Mouse (Mus musculus) forebrain, embryonic 12.5 days (tissue): ENCODE measurements around the gene Cfl1. TPM values are rescaled to one million over a fixed set of nuclear protein-coding genes. Genes with fewer than 3 reads are reported as not detected.

Experiments
- ATAC-seq: fragments of 200-750 bp; cut with Nextera tagmentation; 2 replicates; pipeline ENCODE4 v1.8.0; 2017; ENCODE audit warnings: moderate TSS enrichment; ENCODE audit not compliant: low FRiP score
- H3K27ac ChIP-seq: fragments of 300-500 bp; sonication (generic); 2 replicates; pipeline ENCODE4 v1.5.1; 2016; ENCODE audit warnings: mild to moderate bottlenecking
- H3K27me3 ChIP-seq: fragments of 300-500 bp; sonication (generic); 2 replicates; pipeline ENCODE4 v1.6.1; 2016; ENCODE audit warnings: mild to moderate bottlenecking
- H3K36me3 ChIP-seq: fragments of 300-500 bp; sonication (generic); replicated peaks from 2 replicates; pipeline ENCODE4 v1.6.1; 2016; ENCODE audit warnings: mild to moderate bottlenecking
- H3K4me1 ChIP-seq: fragments of 300-500 bp; sonication (generic); 2 replicates; pipeline ENCODE4 v1.6.1; 2016
- H3K4me2 ChIP-seq: fragments of 300-500 bp; sonication (generic); 2 replicates; pipeline ENCODE4 v1.6.1; 2016; ENCODE audit warnings: mild to moderate bottlenecking, moderate library complexity
- H3K4me3 ChIP-seq: fragments of 300-500 bp; sonication (generic); replicated peaks from 2 replicates; pipeline ENCODE4 v1.5.1; 2016; ENCODE audit warnings: mild to moderate bottlenecking
- H3K9ac ChIP-seq: fragments of 300-500 bp; sonication (generic); 2 replicates; pipeline ENCODE4 v1.6.1; 2016; ENCODE audit warnings: mild to moderate bottlenecking
- H3K9me3 ChIP-seq: fragments of 300-500 bp; sonication (generic); 2 replicates; pipeline ENCODE4 v1.6.1; 2016
- WGBS: fragments of 180-500 bp; shearing (Covaris S2); methylation state at CpG from one replicate; pipeline ENCODE4 v1.1.7; 2016; 5-methylcytosine and 5-hydroxymethylcytosine counted together
- polyA plus RNA-seq: library from polyadenylated mRNA; unstranded; fragments of >200 nt; fragmentation: Nextera tagmentation; extraction: Ambion mirVana; gene quantifications from 2 replicates; pipeline ENCODE4 v1.2.1, GENCODE M21; 2016

Cfl1 gene
- polyA plus RNA-seq, 1 experiment from 2014 or later = 3,168 TPM

DNA sequence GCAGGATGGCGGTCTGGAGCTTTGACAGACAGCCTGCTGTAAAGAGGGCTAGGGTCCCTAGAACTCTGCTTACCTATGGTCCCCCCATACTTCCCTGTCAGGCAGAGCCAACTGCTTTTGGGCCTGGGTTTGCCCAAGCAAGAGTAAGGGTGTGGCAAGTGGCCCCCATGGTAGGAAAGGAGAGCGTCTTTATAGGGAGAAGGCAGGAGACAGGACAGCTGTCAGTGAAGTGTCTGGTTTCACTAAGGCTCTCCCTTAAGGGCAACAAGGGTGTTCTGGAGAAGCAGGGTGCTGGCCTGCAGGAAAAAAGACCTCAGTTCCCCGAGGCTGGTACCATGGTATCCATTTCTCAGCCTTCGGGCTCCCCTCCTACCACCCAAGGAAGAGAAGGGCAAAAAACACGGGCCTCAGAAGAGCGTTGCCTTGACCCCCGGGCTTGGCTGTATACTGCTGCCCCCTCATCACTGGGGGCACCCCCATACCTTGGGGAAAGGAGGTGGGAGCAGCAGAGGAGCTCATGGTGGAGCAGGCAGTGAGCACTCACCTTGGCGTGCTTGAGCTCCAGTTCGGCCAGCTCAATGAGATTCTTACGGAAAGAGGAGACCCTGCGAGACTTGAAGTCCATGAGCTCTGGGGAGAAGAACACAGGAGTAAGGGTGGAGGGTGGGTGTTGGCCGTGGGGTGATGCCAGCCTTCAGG is 5.2 kb downstream of the Cfl1 start:
- Histone ChIP-seq H3K27me3 (no peaks in the 10 kb centered on the region), H3K4me2 (no peak overlapping the region), H3K9ac (no peak overlapping the region), H3K4me1 (peaks cover 16% of the 10 kb centered on the region), H3K9me3 (no peaks in the 10 kb centered on the region), H3K4me3 (no peak overlapping the region), H3K27ac (0 out of 2 replicates have a peak overlapping the region, but pooled peaks have one; percentile 6), H3K36me3 (peaks cover 61% of the 10 kb centered on the region)
- ATAC-seq = no peak
- WGBS = 86% methylated on average over 12 of the region's 12 CpGs

DNA sequence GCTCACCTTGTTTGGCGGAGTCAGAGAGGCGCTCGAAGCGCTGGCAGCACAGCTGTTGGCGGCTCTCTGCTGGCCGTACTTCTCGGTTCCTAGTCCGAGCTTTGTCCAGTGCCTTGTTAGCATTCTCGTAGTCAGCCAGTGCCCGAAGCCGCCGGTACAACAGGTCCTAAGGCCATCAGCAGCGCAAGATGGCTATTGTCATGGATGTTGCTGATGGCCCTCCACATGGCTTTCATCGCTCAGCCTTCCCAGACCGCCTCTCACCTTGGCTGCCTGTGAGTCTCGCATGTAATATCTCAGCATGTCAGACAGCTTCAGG is 5.8 kb downstream of the Cfl1 start:
- ATAC-seq = no peak
- H3K4me2 ChIP-seq = no peak overlapping the region
- H3K27me3 ChIP-seq = no peaks in the 10 kb centered on the region
- H3K9ac ChIP-seq = no peak overlapping the region
- 89% methylated on average over 16 of the region's 16 CpGs for WGBS
- peaks cover 16% of the 10 kb centered on the region for H3K4me1 ChIP-seq
- H3K36me3 ChIP-seq = peaks cover 61% of the 10 kb centered on the region
- H3K4me3 ChIP-seq = no peak overlapping the region
- H3K27ac ChIP-seq = no peak overlapping the region
- no peaks in the 10 kb centered on the region for H3K9me3 ChIP-seq

DNA sequence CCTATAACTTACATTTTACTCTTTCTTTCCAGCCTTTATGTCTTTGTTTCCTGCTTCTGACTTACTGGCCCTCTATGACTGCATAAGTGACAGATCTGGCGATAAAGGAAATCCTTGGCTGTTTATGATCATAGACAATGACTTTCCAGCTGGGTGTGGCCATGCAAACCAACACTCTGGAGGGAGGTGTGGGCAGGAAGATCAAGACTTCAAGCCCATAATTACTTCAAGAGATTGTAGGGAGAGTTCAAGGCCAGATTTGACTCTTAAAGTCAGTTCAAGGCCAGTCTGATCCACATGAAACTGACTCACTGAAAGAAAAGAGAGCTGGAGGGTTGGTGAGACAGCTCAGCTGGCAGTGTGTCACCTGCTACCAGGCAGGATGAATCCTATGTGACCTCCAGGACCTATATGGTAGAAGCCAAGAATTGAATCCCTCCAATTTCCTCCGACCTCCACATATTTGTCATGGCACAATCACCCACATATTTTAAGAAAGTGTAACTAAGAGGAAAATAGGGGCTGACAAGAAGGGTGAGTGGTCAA is 10.1 kb downstream of the Cfl1 start:
- WGBS = 90% methylated on average over 2 of the region's 2 CpGs
- Histone ChIP-seq H3K4me3 (no peak overlapping the region), H3K27me3 (no peaks in the 10 kb centered on the region), H3K4me2 (no peak overlapping the region), H3K4me1 (no peaks in the 10 kb centered on the region), H3K9me3 (no peaks in the 10 kb centered on the region), H3K27ac (no peak overlapping the region), H3K36me3 (peaks cover 39% of the 10 kb centered on the region), H3K9ac (no peak overlapping the region)
- ATAC-seq = no peak

DNA sequence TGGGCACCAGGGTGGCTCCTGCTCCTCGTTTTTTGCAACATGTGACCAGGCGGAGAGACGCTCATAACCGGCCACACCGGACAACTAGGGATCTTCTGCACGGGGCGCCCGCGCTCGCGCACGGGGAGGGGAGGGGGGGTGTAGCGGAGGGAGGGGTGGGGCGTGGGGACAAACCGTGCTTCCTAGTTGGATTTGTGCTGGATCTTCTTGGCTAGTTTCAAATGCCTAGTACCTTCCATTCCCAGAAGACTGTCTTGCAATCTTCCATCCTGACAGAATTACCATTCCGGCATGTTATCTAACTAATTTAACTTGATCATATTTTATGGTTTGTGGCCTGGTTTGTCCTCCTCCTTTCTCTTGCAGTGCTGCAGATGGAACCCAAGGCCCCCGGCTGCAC is 13.4 kb downstream of the Cfl1 start, which contains the start of gene 1700020D05Rik:
TSS of gene 1700020D05Rik (minus strand) at position 101 of the 400 bp plus-strand sequence.
- Histone ChIP-seq H3K27me3 (no peaks in the 10 kb centered on the region), H3K9me3 (no peaks in the 10 kb centered on the region), H3K4me3 (no peak within 1 kb of the TSS), H3K4me1 (no peaks in the 10 kb centered on the region), H3K9ac (no peak within 1 kb of the TSS), H3K27ac (no peak within 1 kb of the TSS), H3K36me3 (peaks cover 9% of the 10 kb centered on the region; the same call in 1 of the 2 replicates), H3K4me2 (no peak within 1 kb of the TSS)
- 52% methylated on average over 17 of the region's 17 CpGs for whole genome bisulfite sequencing
- ATAC-seq = no peak

DNA sequence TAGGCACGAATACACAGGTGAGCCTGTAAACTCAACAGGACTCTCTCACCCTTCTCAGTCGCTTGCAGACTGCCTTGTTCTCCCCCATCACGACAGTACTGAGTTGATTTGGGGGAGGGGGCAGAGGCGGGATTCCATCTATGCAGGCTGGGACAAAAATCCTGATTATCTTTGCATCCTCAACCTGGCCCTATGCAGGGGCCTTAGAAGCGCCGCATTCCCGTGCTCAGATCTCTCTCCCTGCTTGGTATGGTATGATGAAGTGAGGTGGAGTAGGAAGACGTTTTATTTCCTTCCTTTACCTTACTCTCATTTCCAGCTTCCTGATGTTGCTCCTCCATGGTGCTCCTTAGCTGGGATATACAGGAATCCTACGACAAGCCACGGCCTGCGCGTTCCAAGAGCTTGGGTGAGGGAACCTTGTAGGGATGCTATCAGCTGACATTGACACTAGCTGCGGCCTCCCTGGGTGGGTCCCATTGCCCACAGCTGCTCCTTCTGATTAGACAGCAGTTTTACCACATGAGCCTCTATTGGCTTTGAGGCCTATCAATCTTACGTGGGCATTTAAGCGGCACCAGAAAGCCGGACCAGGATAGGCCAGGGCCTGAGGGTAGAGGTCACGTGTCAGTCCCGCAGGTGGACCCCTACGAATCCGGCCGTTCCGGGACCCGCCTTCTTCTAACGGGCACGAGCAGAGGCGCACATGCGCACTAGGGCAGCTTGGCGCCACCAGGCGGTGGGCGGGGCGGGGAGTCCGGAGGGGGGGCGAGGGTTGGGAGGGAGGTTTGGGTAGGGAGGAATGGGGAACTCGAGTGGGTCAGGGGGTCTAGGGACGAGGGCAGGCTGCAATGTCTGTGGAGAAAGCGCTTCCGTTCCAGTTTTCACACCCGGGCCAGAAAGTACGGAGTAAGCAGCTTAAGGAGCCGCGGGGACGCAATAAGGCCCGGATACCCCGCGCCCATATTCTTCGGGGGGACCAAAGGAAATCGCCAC is 20.1 kb downstream of the Cfl1 start, which contains the start of gene Snx32:
TSS of gene Snx32 (minus strand) at position 508 of the 996 bp plus-strand sequence.
- H3K9me3 ChIP-seq = no peaks in the 10 kb centered on the region
- H3K4me3 ChIP-seq = peak within 1 kb of the TSS; percentile 45
- H3K27ac ChIP-seq = peak within 1 kb of the TSS; percentile 56
- peaks cover 22% of the 10 kb centered on the region for H3K4me1 ChIP-seq
- WGBS = 3% methylated on average over 47 of the region's 47 CpGs
- H3K9ac ChIP-seq = peak within 1 kb of the TSS; percentile 56
- no peaks in the 10 kb centered on the region for H3K36me3 ChIP-seq
- peak within 1 kb of the TSS; percentile 67 for H3K4me2 ChIP-seq
- no peaks in the 10 kb centered on the region for H3K27me3 ChIP-seq
- peak; percentile 100 for ATAC-seq

DNA sequence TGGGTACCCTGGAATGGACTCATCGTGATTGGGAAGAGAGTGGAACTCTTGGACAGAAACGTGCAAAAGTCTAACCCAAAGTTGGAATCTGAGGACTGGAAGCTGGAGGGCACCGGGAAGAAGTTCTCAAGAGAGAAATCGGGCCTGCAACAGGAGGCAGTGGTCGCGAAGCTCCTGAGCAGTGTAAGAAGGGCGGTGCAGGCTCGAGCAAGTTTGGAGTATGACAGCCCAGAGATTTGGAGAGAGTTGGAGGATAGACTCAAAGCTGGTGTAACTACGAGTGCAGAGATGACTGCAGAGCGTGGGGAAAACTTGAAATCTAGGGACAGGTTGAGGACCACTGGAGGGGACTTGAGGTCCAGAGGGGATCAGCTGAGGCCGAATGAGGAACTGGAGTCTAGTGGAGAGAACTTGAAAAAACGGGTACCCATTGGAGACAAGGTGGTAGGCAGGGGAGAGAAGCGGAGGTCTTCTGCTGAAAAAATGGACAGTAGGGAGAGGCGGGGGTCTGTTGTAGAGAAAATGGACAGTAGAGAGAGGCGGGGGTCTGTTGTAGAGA is 20.9 kb downstream of the Cfl1 start:
- Histone ChIP-seq H3K4me2 (peak overlapping the region; percentile 67), H3K27ac (no peak overlapping the region), H3K36me3 (no peaks in the 10 kb centered on the region), H3K4me1 (peaks cover 22% of the 10 kb centered on the region), H3K27me3 (no peaks in the 10 kb centered on the region), H3K9me3 (no peaks in the 10 kb centered on the region), H3K9ac (peak overlapping the region; percentile 51), H3K4me3 (peak overlapping the region; percentile 45)
- WGBS = 55% methylated on average over 15 of the region's 15 CpGs
- ATAC-seq = no peak

DNA sequence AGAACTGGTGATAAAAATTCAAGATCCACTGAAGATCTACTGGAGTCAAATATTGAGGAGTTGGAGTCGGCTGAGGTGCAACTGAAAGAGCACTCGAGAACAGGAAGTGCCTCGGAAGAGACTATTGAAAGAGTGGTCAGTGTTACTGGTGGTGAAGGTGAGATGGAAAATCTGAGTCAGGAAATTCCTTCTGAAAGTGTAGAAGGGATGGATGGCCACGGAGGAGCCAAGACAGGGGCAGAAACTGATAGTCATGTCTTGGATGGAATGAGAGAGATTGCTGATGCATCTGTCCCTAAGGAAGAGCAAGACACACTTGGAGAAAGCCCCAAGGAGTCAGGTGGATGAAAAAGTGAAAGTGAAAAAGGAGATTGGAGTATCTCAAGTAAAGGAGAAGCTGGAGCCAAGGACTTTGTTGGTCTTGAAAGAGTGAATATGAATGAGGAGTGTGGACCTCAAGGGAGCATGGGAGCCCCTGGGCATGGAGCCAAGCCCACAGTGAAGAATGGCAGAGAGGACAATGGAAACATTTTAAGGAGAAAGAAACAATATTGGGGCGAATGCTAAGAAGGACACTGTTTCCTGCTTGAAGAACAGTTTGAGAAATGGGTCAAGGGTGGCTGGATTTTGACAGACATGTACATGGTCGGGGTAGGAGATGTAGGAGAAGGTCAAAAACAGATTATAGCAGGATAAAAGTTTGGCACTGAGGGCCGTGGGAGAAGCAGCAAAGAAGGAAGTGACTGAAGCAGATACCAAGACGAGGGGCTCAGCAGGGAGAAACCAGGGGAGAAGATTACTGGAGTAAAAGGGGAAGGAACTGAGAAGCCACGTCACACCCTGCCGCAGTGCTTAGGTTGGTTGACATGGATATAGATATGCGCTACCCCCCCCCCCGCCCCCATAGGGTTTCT is 22.1 kb downstream of the Cfl1 start:
- Histone ChIP-seq H3K4me3 (no peak overlapping the region), H3K9ac (no peak overlapping the region), H3K36me3 (no peaks in the 10 kb centered on the region), H3K27ac (no peak overlapping the region), H3K4me2 (no peak overlapping the region), H3K27me3 (no peaks in the 10 kb centered on the region), H3K9me3 (no peaks in the 10 kb centered on the region), H3K4me1 (peaks cover 22% of the 10 kb centered on the region)
- 83% methylated on average over 12 of the region's 12 CpGs for WGBS
- no peak for ATAC-seq

DNA sequence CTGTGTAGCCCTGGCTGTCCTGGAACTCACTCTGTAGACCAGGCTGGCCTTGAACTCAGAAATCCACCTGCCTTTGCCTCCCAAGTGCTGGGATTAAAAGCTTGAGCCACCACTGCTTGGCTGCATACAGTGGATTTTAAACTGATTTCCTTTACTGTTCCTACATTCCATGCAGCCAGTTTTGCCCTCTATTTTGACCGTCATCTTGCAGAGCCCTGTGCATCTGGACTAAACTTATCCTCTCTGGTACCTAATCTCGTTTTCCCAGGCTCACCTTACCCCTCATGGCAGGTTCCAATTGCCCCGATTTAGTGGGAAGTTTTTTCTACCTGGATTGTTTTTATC is 22.7 kb downstream of the Cfl1 start:
- H3K9me3 ChIP-seq = no peaks in the 10 kb centered on the region
- H3K36me3 ChIP-seq = no peaks in the 10 kb centered on the region
- no peaks in the 10 kb centered on the region for H3K27me3 ChIP-seq
- 91% methylated on average over 3 of the region's 3 CpGs for WGBS
- H3K27ac ChIP-seq = no peak overlapping the region
- ATAC-seq = no peak
- H3K4me1 ChIP-seq = peaks cover 22% of the 10 kb centered on the region
- no peak overlapping the region for H3K9ac ChIP-seq
- H3K4me2 ChIP-seq = no peak overlapping the region
- no peak overlapping the region for H3K4me3 ChIP-seq

DNA sequence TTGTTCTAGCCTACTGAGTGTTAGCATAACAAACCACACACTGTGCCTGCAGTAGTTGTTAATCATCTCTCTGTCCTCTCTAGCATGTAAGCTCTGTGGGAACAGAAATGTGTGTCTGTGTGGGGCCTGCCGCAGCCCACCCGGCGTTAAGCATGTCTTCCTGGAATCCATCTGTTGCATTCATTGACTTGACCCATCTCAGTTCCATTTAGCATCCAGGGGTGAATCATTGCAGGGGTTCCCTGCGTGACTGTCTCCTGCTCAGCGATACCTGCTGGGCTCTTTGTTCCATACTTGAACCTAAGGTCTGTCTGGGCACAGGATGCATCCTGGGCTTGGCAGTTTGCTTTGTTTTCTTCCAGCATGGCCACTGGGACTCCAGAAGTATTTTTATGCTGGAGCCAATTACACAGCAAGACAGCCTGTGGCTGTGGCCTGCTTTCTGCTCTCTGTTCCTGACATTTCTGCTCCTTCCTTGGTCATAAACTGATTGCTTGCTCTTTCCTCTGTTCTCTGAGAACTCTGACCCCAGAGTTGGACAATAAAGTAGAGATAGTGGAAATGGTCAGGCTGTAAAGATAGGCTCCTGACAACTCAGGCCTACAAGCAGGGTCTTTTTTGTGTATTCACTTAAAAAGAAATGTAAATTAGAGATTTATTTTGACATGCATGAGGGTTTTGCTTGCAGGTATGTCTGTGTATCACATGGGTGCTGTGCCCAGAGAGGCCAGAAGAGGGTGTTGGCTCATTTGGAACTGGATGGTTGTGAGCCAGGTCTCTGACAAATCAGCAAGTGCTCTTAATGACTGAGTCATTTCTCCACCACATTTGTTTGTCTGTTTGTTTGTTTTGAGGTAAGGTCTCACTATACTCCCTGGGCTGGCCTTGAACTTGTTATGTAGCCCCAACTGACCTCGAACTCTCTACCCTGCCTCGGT is 25.9 kb downstream of the Cfl1 start:
- WGBS = 78% methylated on average over 7 of the region's 7 CpGs
- Histone ChIP-seq H3K4me2 (no peak overlapping the region), H3K4me1 (peaks cover 6% of the 10 kb centered on the region), H3K9ac (no peak overlapping the region), H3K9me3 (no peaks in the 10 kb centered on the region), H3K27me3 (no peaks in the 10 kb centered on the region), H3K27ac (no peak overlapping the region), H3K36me3 (no peaks in the 10 kb centered on the region), H3K4me3 (no peak overlapping the region)
- ATAC-seq = no peak

DNA sequence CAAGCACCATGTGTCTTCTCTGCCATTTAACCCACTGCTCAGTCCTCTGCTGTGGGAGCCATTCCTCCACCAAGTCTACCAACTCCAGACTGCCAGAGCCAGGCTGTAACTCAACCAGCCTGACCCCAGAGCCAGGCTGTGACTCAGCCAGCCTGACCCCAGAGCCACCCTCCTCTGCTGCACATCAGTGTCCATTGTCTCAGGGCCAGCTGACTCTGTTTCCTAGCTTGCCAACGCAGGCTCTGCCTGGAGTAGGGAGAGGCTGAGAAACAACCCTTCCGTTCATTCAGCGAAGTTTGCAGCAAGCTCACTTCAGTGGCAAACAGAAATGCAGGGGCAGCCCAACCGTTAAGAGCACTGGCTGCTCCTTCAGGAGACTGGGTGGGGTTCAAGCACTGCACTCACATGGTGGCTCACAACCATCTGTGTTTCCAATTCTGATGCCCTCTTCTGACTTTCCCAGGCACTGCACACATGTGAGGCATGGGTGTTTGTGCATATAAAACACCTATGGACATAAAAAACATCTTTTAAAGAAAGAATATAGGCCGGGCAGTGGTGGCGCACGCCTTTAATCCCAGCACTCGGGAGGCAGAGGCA is 26.8 kb downstream of the Cfl1 start:
- H3K9ac ChIP-seq = no peak overlapping the region
- no peak overlapping the region for H3K27ac ChIP-seq
- H3K36me3 ChIP-seq = no peaks in the 10 kb centered on the region
- no peak overlapping the region for H3K4me3 ChIP-seq
- H3K9me3 ChIP-seq = no peaks in the 10 kb centered on the region
- H3K27me3 ChIP-seq = no peaks in the 10 kb centered on the region
- ATAC-seq = no peak
- 82% methylated on average over 8 of the region's 8 CpGs for WGBS
- H3K4me2 ChIP-seq = no peak overlapping the region
- H3K4me1 ChIP-seq = peaks cover 4% of the 10 kb centered on the region; the same call in 1 of the 2 replicates
